Mouse (Mus musculus) C2C12 (cell line): Measurements from ENCODE around the gene Fry.

Experiments
- CEBPB ChIP-seq: IDR thresholded peaks from one replicate; pipeline ENCODE4 v1.6.1; 2011; ENCODE audit warnings: low read depth, mild to moderate bottlenecking, control low read depth, moderate library complexity
- CTCF ChIP-seq: IDR thresholded peaks from one replicate; pipeline ENCODE4 v1.5.1; 2011; ENCODE audit not compliant: control insufficient read depth, insufficient read depth, insufficient read length
- USF1 ChIP-seq: IDR thresholded peaks from one replicate; pipeline ENCODE4 v1.6.1; 2011; ENCODE audit warnings: low read depth, mild to moderate bottlenecking, control low read depth, moderate library complexity

- TF ChIP-seq CTCF (no peak), USF1 (no peak), CEBPB (no peak)
Measured at GRCm38 (mm10) chr5:150459801-150460200, 341.4 kb downstream of the Fry start.
